Mouse (Mus musculus) Muller cell, postnatal 12 days (primary cell): ENCODE results near the gene Shoc2.
A peak's percentile ranks its signal among the peaks of the same experiment; 100 is the strongest.
"Not testable (repeated sequence)": the region's sequence is repeated elsewhere in the genome, so short reads cannot be mapped to it uniquely, and the experiment has no call there.

Experiments used
- DNase-seq: peaks from one replicate; pipeline ENCODE4 v3.0.0-alpha.2; 2015; ENCODE audit errors: inconsistent ontology term

Shoc2 gene

GRCm38 (mm10) chr19:53933050-53933449 is 11.1 kb upstream of the Shoc2 start:
- no peak for DNase-seq

GRCm38 (mm10) chr19:53934046-53934445 is 10.1 kb upstream of the Shoc2 start:
- DNase-seq, result no peak

- DNase-seq, result no peak
Measured at GRCm38 (mm10) chr19:53939467-53939866, 4.6 kb upstream of the Shoc2 start.

- DNase-seq, result peak; percentile 65
Measured at GRCm38 (mm10) chr19:53941139-53941538, 3.0 kb upstream of the Shoc2 start.

- no peak for DNase-seq
Measured at GRCm38 (mm10) chr19:53942342-53942741, 1.8 kb upstream of the Shoc2 start.

- no peak for DNase-seq
Measured at GRCm38 (mm10) chr19:53944786-53945169, 672 bp downstream of the Shoc2 start.

- peak; percentile 43 for DNase-seq
Measured at GRCm38 (mm10) chr19:53945171-53946042, 1.3 kb downstream of the Shoc2 start.

- DNase-seq, result no peak
Measured at GRCm38 (mm10) chr19:53957513-53957912, 13.4 kb downstream of the Shoc2 start.

- DNase-seq, result no peak
Measured at GRCm38 (mm10) chr19:53962511-53962910, 18.4 kb downstream of the Shoc2 start.

GRCm38 (mm10) chr19:53964347-53964746 is 20.2 kb downstream of the Shoc2 start:
- not testable (repeated sequence) for DNase-seq

- DNase-seq, result no peak
Measured at GRCm38 (mm10) chr19:53964910-53965633, 21.0 kb downstream of the Shoc2 start.

- no peak for DNase-seq
Measured at GRCm38 (mm10) chr19:53969226-53969625, 25.1 kb downstream of the Shoc2 start.

GRCm38 (mm10) chr19:53971938-53972337 is 27.8 kb downstream of the Shoc2 start:
- no peak for DNase-seq

- no peak for DNase-seq
Measured at GRCm38 (mm10) chr19:53973656-53974055, 29.6 kb downstream of the Shoc2 start.

- no peak for DNase-seq
Measured at GRCm38 (mm10) chr19:53982041-53982440, 37.9 kb downstream of the Shoc2 start.

GRCm38 (mm10) chr19:53983336-53983735 is 39.2 kb downstream of the Shoc2 start:
- DNase-seq, result peak; percentile 8

GRCm38 (mm10) chr19:53984628-53985027 is 40.5 kb downstream of the Shoc2 start:
- DNase-seq, result no peak

- no peak for DNase-seq
Measured at GRCm38 (mm10) chr19:53990538-53990937, 46.4 kb downstream of the Shoc2 start.

GRCm38 (mm10) chr19:53993860-53994259 is 49.8 kb downstream of the Shoc2 start:
- no peak for DNase-seq

- DNase-seq, result no peak
Measured at GRCm38 (mm10) chr19:53994276-53994675, 50.2 kb downstream of the Shoc2 start.

GRCm38 (mm10) chr19:54010973-54011372 is 66.9 kb downstream of the Shoc2 start:
- DNase-seq, result no peak

- DNase-seq, result no peak
Measured at GRCm38 (mm10) chr19:54014999-54015398, 70.9 kb downstream of the Shoc2 start.

- no peak for DNase-seq
Measured at GRCm38 (mm10) chr19:54015503-54015902, 71.4 kb downstream of the Shoc2 start.
